Mouse (Mus musculus) stomach, embryonic 14.5 days (tissue): Measurements from ENCODE around the gene Cir1. TPM values are rescaled to one million over a fixed set of nuclear protein-coding genes. Genes with fewer than 3 reads are reported as not detected.

Source experiments
- ATAC-seq: fragments of 200-750 bp; cut with Nextera tagmentation; 2 replicates; pipeline ENCODE4 v1.8.0; 2017; ENCODE audit warnings: low read depth, moderate TSS enrichment; ENCODE audit not compliant: insufficient number of reproducible peaks, insufficient read depth, low FRiP score
- H3K27ac ChIP-seq: fragments of 300-500 bp; sonication (generic); 2 replicates; pipeline ENCODE4 v1.5.1; 2014; ENCODE audit warnings: mild to moderate bottlenecking, low read length, moderate library complexity, mixed read lengths
- H3K27me3 ChIP-seq: fragments of 300-500 bp; sonication (generic); 2 replicates; pipeline ENCODE4 v1.6.1; 2014; ENCODE audit warnings: low read length, control low read depth, mixed read lengths; ENCODE audit not compliant: control insufficient read depth, insufficient read depth
- H3K36me3 ChIP-seq: fragments of 300-500 bp; sonication (generic); 2 replicates; pipeline ENCODE4 v1.6.1; 2014; ENCODE audit warnings: mild to moderate bottlenecking, control low read depth, low read length, moderate library complexity, mixed read lengths; ENCODE audit not compliant: control insufficient read depth, insufficient read depth
- H3K4me1 ChIP-seq: fragments of 300-500 bp; sonication (generic); 2 replicates; pipeline ENCODE4 v1.6.1; 2014; ENCODE audit warnings: low read length, control low read depth, mixed read lengths; ENCODE audit not compliant: control insufficient read depth, insufficient read depth
- H3K4me2 ChIP-seq: fragments of 300-500 bp; sonication (generic); replicated peaks from 2 replicates; pipeline ENCODE4 v1.6.1; 2014; ENCODE audit warnings: low read depth, low read length, control low read depth
- H3K4me3 ChIP-seq: fragments of 300-500 bp; sonication (generic); 2 replicates; pipeline ENCODE4 v1.5.1; 2014; ENCODE audit warnings: low read depth, low read length, control low read depth
- H3K9ac ChIP-seq: fragments of 300-500 bp; sonication (generic); replicated peaks from 2 replicates; pipeline ENCODE4 v1.6.1; 2014; ENCODE audit warnings: low read depth, mild to moderate bottlenecking, control low read depth, low read length, moderate library complexity, mixed read lengths
- H3K9me3 ChIP-seq: fragments of 300-500 bp; sonication (generic); 2 replicates; pipeline ENCODE4 v1.6.1; 2016; ENCODE audit warnings: low read depth, low read length, control low read depth; ENCODE audit not compliant: control insufficient read depth
- WGBS: fragments of 180-500 bp; shearing (Covaris S2); extraction: QIAGEN DNeasy Blood & Tissue Kit; methylation state at CpG from one replicate; pipeline ENCODE4 v1.1.7; 2014; 5-methylcytosine and 5-hydroxymethylcytosine counted together
- polyA plus RNA-seq: library from polyadenylated mRNA; unstranded; fragments of >200 nt; fragmentation: Nextera tagmentation; extraction: Ambion mirVana; gene quantifications from 2 replicates; pipeline ENCODE4 v1.2.1, GENCODE M21; 2014

Cir1 gene
- polyA plus RNA-seq, 1 experiment from 2014 or later = 29.6 TPM

DNA sequence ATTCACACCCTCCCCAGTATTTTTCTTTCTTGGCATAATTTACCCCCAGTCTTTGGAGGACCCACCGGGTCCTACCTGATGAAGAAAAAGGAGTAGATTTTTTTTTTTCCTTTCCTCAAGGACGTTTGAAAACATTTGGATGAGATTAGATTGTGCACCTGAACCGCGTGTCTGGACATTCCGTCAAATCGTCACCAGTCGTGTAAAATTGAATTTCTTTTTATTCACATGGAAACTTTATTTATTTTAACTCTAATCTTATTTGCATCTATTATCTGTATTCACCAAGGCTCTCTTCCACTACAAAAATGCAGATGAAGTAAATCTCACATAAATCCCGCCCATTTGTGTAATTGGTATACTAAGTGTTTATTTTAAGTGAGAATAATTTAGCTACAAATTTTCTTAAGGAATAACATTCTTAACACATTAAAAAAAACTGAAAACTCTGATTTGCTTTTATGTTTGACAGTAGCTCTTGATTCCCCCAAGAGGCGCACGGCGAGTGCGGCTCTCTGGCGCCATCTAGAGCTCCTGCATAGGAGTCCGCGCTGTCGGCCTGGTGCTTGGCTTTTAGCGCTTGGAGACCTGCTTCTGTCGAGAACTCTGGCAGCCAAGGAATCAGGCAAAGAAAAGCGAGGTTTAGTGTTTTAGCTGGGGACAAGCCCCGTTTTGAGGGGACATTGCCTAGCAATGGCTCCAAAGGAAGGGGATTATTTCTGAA lies 34.2 kb downstream of the Cir1 start:
- WGBS = 3% methylated on average over 20 of the region's 20 CpGs
- 0 out of 2 replicates have a peak, but pooled peaks cover 10% of the 10 kb centered on the region for H3K4me1 ChIP-seq
- no peak overlapping the region for H3K4me3 ChIP-seq
- no peak overlapping the region for H3K9ac ChIP-seq
- H3K36me3 ChIP-seq = no peaks in the 10 kb centered on the region
- no peak overlapping the region for H3K4me2 ChIP-seq
- no peak for ATAC-seq
- peaks cover 44% of the 10 kb centered on the region for H3K27me3 ChIP-seq
- no peaks in the 10 kb centered on the region for H3K9me3 ChIP-seq
- no peak overlapping the region for H3K27ac ChIP-seq

DNA sequence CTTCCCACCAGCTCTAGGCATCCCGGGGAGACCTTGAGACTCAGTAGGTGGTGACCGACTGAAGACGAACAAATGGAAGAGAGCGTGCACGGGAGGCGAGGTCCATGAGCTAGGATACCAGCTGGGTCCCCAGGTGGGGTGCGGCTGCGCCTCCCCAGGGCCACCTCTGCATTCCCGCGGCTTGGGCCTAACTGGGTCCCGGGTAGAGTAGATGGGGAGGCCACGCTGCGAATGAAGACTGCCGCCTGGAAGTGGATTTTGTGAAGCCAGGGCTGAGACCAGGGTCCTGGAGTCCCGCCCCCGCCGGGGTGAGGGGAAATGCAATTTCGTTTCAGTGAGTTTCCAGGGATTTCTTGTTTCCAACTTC lies 34.8 kb downstream of the Cir1 start:
- WGBS = 3% methylated on average over 18 of the region's 18 CpGs
- no peak overlapping the region for H3K4me2 ChIP-seq
- H3K4me3 ChIP-seq = no peak overlapping the region
- peaks cover 44% of the 10 kb centered on the region for H3K27me3 ChIP-seq
- H3K27ac ChIP-seq = no peak overlapping the region
- no peaks in the 10 kb centered on the region for H3K36me3 ChIP-seq
- H3K9me3 ChIP-seq = no peaks in the 10 kb centered on the region
- H3K4me1 ChIP-seq = peaks cover 16% of the 10 kb centered on the region; the same call in 1 of the 2 replicates
- no peak for ATAC-seq
- H3K9ac ChIP-seq = no peak overlapping the region

DNA sequence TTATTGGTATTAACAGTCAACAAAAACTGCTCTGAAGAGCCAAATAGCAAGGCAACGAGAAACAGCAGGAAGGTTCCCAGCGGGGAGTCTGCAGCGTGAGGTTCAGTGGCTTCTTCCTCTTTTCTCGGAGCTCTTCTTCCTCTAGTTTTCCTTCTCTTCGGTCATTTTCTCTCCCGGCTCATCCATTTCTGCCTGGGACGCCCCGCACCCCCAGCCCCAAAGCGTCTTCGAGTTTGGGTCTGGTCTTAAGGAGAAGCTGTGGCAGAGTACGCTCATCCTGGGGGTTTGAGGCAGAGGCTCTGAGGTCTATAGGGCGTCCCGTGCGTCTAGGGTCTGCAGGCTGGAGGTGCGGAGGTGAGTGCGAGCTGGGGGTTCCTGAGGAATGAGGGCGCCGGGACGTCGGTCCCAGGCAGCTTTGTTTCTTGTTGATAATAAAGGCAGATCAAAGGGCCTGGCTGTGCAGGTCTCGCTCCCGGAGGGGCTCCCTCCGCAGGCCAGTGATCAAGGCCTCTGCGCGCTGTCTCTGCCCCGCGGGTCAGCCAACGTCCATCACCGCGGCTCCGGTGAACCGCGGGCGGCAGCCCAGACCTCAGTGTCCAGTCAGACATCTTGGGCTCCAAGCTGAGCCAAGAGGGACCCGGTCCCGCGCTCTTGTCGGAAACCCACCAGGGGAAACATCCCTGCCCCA lies 35.3 kb downstream of the Cir1 start:
- peaks cover 17% of the 10 kb centered on the region; the same call in 1 of the 2 replicates for H3K4me1 ChIP-seq
- H3K9ac ChIP-seq = no peak overlapping the region

DNA sequence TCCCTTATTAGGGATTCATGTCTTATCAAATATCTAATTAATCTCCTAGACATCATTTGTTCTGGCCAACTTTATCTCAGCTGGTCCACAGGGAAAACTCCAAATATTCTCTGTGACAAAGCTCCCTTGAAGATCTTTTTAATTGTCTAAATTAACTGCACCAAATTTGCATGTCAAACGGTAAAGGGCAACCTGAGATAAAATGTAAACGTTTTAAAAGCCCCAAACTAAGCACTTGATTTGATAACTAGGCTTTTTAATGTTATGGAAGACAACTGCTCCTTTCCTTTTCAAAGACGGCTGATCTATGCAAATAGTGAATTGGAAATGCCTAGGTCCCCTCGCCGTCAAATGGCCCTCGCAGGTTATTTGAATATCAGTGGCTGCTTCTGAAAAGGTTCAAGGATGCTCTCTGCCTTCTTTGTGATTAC lies 36.3 kb downstream of the Cir1 start:
- Histone ChIP-seq H3K27me3 (peaks cover 40% of the 10 kb centered on the region), H3K36me3 (no peaks in the 10 kb centered on the region), H3K27ac (no peak overlapping the region), H3K9ac (no peak overlapping the region), H3K4me2 (no peak overlapping the region), H3K4me3 (no peak overlapping the region), H3K9me3 (no peaks in the 10 kb centered on the region), H3K4me1 (peaks cover 21% of the 10 kb centered on the region; the same call in 1 of the 2 replicates)
- ATAC-seq = no peak
- 2% methylated on average over 6 of the region's 6 CpGs for WGBS

More for the DNA sequence above, 35.3 kb downstream of the Cir1 start:
- Histone ChIP-seq H3K36me3 (no peaks in the 10 kb centered on the region), H3K27me3 (peaks cover 43% of the 10 kb centered on the region), H3K27ac (no peak overlapping the region), H3K4me2 (no peak overlapping the region), H3K4me3 (no peak overlapping the region), H3K9me3 (no peaks in the 10 kb centered on the region)
- under 1% methylated on average over 38 of the region's 38 CpGs for WGBS
- no peak for ATAC-seq

DNA sequence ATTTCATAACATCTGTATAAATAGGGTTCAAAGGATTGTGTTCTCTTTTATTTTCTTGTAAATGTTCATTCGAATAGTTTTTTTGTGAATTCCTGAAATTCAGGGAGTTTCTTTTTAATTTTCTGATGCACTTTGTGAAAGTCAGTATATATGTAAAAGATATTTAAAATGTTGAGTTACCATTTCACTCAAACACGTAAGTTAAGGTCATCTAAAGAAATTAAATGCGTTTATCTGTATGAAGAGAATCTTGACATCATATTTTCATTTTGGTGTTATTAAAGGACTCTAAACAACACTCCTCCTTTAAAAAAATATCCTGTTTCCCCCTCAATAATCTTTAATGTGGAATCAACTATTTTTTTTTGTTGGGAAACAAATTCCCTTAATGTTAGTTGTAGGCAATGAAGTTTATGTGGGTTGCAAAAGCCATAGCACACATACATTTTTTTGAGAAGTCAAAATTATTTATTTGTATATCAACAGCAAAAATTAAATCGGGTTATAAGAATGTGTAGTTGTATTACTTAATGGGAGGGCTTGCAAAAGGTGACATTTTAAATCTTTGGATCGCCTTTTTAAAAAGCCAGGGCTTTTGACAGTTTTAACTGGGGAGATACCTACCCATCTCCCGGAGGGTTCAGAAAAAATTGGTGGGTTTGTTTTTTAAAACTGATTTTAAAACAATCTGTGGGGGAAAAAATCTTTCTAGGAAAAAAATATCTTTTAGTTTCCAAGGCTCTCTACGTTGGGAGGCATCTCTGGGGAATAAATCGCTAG lies 37.0 kb downstream of the Cir1 start:
- no peak for ATAC-seq
- H3K27me3 ChIP-seq = peaks cover 41% of the 10 kb centered on the region
- no peak overlapping the region for H3K27ac ChIP-seq
- no peak overlapping the region for H3K4me2 ChIP-seq
- H3K4me3 ChIP-seq = no peak overlapping the region
- H3K9me3 ChIP-seq = no peaks in the 10 kb centered on the region
- whole genome bisulfite sequencing = 8% methylated on average over 8 of the region's 8 CpGs
- H3K4me1 ChIP-seq = peaks cover 20% of the 10 kb centered on the region; the same call in 1 of the 2 replicates
- no peaks in the 10 kb centered on the region for H3K36me3 ChIP-seq
- H3K9ac ChIP-seq = no peak overlapping the region

DNA sequence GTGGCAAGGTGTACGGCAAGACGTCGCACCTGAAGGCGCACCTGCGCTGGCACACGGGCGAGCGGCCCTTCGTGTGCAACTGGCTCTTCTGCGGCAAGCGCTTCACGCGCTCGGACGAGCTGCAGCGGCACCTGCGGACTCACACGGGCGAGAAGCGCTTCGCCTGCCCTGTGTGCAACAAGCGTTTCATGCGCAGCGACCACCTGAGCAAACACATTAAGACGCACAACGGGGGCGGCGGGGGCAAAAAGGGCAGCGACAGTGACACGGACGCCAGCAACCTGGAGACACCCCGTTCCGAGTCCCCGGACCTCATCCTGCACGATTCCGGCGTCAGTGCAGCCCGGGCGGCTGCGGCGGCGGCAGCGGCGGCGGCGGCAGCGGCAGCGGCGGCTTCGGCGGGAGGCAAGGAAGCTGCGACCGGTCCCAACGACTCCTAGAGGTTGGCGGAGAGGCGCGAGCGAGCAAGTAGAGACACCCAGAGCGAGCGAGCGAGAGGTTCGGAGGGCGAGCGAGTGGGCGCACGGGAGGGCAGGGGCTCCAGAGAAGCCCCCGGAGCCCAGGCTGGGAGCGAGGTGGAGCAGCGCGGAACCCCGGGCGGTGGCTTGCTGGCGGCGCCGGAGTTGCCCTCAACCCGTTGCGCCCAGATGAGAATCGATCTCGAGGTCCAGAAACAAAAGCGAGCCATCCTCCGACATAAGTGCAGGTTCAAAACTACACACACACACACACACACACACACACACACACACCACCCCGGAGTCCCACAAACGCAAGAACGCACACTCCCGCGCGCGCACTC lies 38.2 kb downstream of the Cir1 start:
- peaks cover 19% of the 10 kb centered on the region; the same call in 1 of the 2 replicates for H3K4me1 ChIP-seq
- peak overlapping the region; percentile 26 for H3K4me3 ChIP-seq
- under 1% methylated on average over 88 of the region's 88 CpGs for WGBS
- no peak overlapping the region for H3K27ac ChIP-seq
- no peaks in the 10 kb centered on the region for H3K9me3 ChIP-seq
- peak overlapping the region; percentile 35 for H3K4me2 ChIP-seq
- ATAC-seq = no peak
- no peak overlapping the region for H3K9ac ChIP-seq
- H3K36me3 ChIP-seq = no peaks in the 10 kb centered on the region
- peaks cover 48% of the 10 kb centered on the region for H3K27me3 ChIP-seq

DNA sequence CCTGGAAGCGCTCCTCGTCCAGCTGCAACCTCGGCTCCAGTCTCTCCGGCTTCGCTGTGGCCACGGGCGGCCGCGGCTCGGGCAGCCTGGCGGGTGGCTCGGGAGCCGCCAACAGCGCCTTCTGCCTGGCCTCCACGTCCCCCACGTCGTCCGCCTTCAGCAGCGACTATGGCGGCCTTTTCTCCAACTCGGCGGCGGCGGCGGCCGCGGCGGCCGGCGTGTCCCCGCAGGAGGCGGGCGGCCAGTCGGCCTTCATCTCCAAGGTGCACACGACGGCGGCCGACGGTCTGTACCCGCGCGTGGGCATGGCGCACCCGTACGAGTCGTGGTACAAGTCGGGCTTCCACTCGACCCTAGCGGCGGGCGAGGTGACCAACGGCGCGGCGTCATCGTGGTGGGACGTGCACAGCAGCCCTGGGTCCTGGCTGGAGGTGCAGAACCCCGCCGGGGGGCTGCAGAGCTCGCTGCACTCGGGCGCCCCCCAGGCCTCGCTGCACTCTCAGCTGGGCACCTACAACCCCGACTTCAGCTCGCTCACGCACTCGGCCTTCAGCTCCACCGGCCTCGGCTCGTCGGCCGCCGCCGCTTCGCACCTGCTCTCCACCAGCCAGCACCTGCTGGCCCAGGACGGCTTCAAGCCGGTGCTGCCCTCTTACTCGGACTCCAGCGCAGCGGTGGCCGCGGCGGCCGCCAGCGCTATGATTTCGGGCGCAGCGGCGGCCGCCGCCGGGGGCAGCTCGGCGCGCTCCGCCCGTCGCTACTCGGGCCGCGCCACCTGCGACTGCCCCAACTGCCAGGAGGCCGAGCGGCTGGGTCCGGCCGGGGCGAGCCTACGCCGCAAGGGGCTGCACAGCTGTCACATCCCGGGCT lies 39.0 kb downstream of the Cir1 start:
- ATAC-seq = peak; percentile 57; the same call in 1 of the 2 replicates
- Histone ChIP-seq H3K9me3 (no peaks in the 10 kb centered on the region), H3K4me2 (peak overlapping the region; percentile 35), H3K9ac (no peak overlapping the region), H3K36me3 (no peaks in the 10 kb centered on the region), H3K4me1 (peaks cover 19% of the 10 kb centered on the region; the same call in 1 of the 2 replicates), H3K4me3 (peak overlapping the region; percentile 26), H3K27ac (no peak overlapping the region), H3K27me3 (peaks cover 43% of the 10 kb centered on the region)
- WGBS = under 1% methylated on average over 109 of the region's 110 CpGs
